ENCODE assay signal across 24 mouse cellular contexts in genomic region chr4:111607826-111608500, GRCm38 (mm10).
A peak's percentile ranks its signal among the peaks of the same experiment; 100 is the strongest.
DNase-seq lines count a peak whose midpoint lies in the region; ATAC-seq lines count a peak whose summit lies in the region.
"Had no signal": no experiment of that assay in that cellular context is flagged by ENCODE, and none has a peak within 500 bp of the region (broad histone marks: within the 10 kb centered on the region; RNA-seq: fewer than 3 reads in every experiment).

No protein-coding gene starts in this region.

- DNase-seq in embryonic facial prominence, embryonic 10.5 days (ENCODE audit: low spot score): no peak
- peak; percentile 75 for DNase-seq in heart, adult 11 months
- no peak for DNase-seq in heart, adult 8-10 months (ENCODE audit: low spot score)
- peak; percentile 43 for DNase-seq in brain, adult 2 months (ENCODE audit: low read depth, low spot score)
- DNase-seq in kidney, postnatal 10 days: no peak
- DNase-seq: adrenal gland, adult 8-10 months; adrenal gland, postnatal 14 days; adrenal gland, postnatal 36 days; B cell, adult 2 months; cerebellum, adult 11-12 months; cerebellum, adult 2 months; cerebellum, adult 9-10 months; cerebellum, postnatal 10 days; cerebellum, postnatal 25 days; forebrain, postnatal 0 days had no signal

- H3K4me2 ChIP-seq in embryonic facial prominence, embryonic 15.5 days (replicated peaks): no peak overlapping the region
- H3K4me2 ChIP-seq: embryonic facial prominence, embryonic 13.5 days; forebrain, embryonic 13.5 days; forebrain, embryonic 15.5 days had no signal

- H3K27ac ChIP-seq in embryonic facial prominence, embryonic 15.5 days (replicated peaks): peak overlapping the region; percentile 55; the same call in 1 of the 2 replicates
- no peak overlapping the region for H3K27ac ChIP-seq in embryonic facial prominence, embryonic 10.5 days (replicated peaks)
- H3K27ac ChIP-seq: embryonic facial prominence, embryonic 13.5 days; forebrain, embryonic 13.5 days; forebrain, embryonic 15.5 days had no signal

- H3K9ac ChIP-seq in embryonic facial prominence, embryonic 15.5 days: no peak overlapping the region
- H3K9ac ChIP-seq: embryonic facial prominence, embryonic 13.5 days; forebrain, embryonic 13.5 days; forebrain, embryonic 15.5 days; forebrain, postnatal 0 days had no signal

- no peaks in the 10 kb centered on the region for H3K36me3 ChIP-seq in embryonic facial prominence, embryonic 15.5 days
- no peaks in the 10 kb centered on the region for H3K36me3 ChIP-seq in embryonic facial prominence, embryonic 10.5 days (replicated peaks)
- H3K36me3 ChIP-seq: embryonic facial prominence, embryonic 13.5 days; forebrain, embryonic 15.5 days; G1E had no signal

- 53% methylated on average over 8 of the region's 8 CpGs for WGBS in embryonic facial prominence, embryonic 15.5 days
- WGBS in embryonic facial prominence, embryonic 10.5 days: 77% methylated on average over 8 of the region's 8 CpGs

- no peaks in the 10 kb centered on the region for H3K9me3 ChIP-seq in embryonic facial prominence, embryonic 15.5 days (replicated peaks)
- H3K9me3 ChIP-seq in embryonic facial prominence, embryonic 10.5 days: no peaks in the 10 kb centered on the region
- H3K9me3 ChIP-seq: embryonic facial prominence, embryonic 13.5 days; forebrain, embryonic 13.5 days; forebrain, embryonic 15.5 days had no signal

- no peak for ATAC-seq in embryonic facial prominence, embryonic 15.5 days (ENCODE audit: insufficient number of reproducible peaks, low FRiP score, low TSS enrichment, low read depth)
- ATAC-seq: activated CD4-positive, CD25-positive, alpha-beta regulatory T cell, adult 4 months; CD4-positive, CD25-positive, alpha-beta regulatory T cell, adult 4 months; forebrain, embryonic 13.5 days; forebrain, embryonic 15.5 days; forebrain, postnatal 0 days; Patski had no signal

- H3K27me3 ChIP-seq in embryonic facial prominence, embryonic 15.5 days: no peaks in the 10 kb centered on the region
- no peaks in the 10 kb centered on the region for H3K27me3 ChIP-seq in embryonic facial prominence, embryonic 10.5 days (replicated peaks; ENCODE audit: low read depth, poor library complexity, severe bottlenecking)
- H3K27me3 ChIP-seq: CH12.LX; embryonic facial prominence, embryonic 13.5 days; forebrain, embryonic 13.5 days; forebrain, embryonic 15.5 days; Patski had no signal

- H3K4me1 ChIP-seq in embryonic facial prominence, embryonic 15.5 days: peaks cover 13% of the 10 kb centered on the region
- no peaks in the 10 kb centered on the region for H3K4me1 ChIP-seq in embryonic facial prominence, embryonic 10.5 days
- H3K4me1 ChIP-seq: embryonic facial prominence, embryonic 13.5 days; forebrain, embryonic 13.5 days; forebrain, embryonic 15.5 days had no signal

- no peak overlapping the region for H3K4me3 ChIP-seq in embryonic facial prominence, embryonic 15.5 days (replicated peaks)
- no peak overlapping the region for H3K4me3 ChIP-seq in embryonic facial prominence, embryonic 10.5 days
- H3K4me3 ChIP-seq: embryonic facial prominence, embryonic 13.5 days; forebrain, embryonic 13.5 days; forebrain, embryonic 15.5 days had no signal

Comparison
In these comparisons a context has a peak if more than half of its experiments do, and no peak if none do; other contexts are left out.
1. DNase-seq: peak in heart, adult 11 months (single experiment) and brain, adult 2 months (single experiment); none in embryonic facial prominence, embryonic 10.5 days (single experiment), heart, adult 8-10 months (single experiment) and kidney, postnatal 10 days (single experiment).